Mouse (Mus musculus) left cerebral cortex, adult 6 months (tissue): Measurements from ENCODE around the gene Ssxb6. TPM values are rescaled to one million over a fixed set of nuclear protein-coding genes. Genes with fewer than 3 reads are reported as not detected.

ENCODE experiments used
- long read RNA-seq, 2 experiments: library from polyadenylated mRNA; unstranded; transcript quantifications; one replicate each; pipeline ENCODE4 v2.0.0; 2019 to 2020
- polyA plus RNA-seq: library from polyadenylated mRNA; unstranded; fragments of <200 nt; fragmentation: Nextera tagmentation; gene quantifications from 2 replicates; pipeline ENCODE4 v1.2.3, GENCODE M21; 2021

The Ssxb6 gene
- polyA plus RNA-seq, result not detected in 2 replicates
- long read RNA-seq, experiment 1, result 0 reads
- long read RNA-seq, experiment 2, result 0 reads

GRCm38 (mm10) chrX:8548155-8548554, at the start of gene Ssxb6:
Gene Ssxb6 (minus strand): TSS chrX:8548255.

DNA sequence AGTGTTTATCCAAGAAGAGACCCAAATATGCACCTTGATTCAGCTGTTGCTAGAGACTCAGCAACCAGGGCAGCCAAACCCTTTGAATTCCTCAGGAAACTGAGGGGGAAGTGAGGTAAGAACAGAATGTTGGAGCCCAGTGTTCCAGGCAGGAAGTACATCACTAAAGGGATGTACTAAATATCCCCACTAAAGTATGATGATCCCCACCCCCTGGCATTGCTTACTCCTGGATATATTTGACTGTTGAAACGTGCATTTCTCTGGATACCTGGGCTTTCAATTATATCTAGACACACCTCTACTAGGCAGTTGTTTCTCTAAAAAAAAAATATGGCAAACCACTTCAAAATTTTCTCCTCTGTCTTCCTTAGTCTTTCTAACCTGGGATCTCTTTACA, 43.7 kb upstream of the Ssxb6 start, which contains the start of gene Ssxb3:
Ssxb3 (minus strand) TSS at position 101 of the 400 bp plus-strand sequence.

DNA sequence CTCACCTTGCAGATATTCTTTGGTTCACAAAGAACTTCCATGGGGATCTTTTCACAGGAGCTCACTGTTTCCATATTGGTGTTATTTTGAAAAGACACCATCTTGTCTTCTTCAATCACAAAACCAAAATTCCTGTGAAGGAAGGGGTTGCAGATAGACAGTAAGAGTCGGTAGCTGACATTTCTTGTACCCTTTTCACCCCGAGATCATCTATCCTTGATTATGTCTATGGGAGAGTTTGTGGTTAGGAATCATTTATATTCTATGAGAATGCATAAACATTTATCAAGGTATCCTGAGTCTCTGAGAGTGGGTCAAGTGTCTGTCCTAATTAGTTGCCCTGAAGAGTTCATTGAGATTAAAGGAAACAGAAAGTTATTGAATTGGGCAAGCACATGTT, 23.2 kb downstream of the Ssxb6 start, which contains the start of gene Gm14459:
Gm14459 (minus strand) TSS at position 101 of the 400 bp plus-strand sequence.

Other genes with a start within 250 kb of the Ssxb6 start
- not detected in 2 replicates for gene Ssxb10, start 220.8 kb downstream of the Ssxb6 start, polyA plus RNA-seq
- gene Ssxb9, start 181.3 kb downstream of the Ssxb6 start, polyA plus RNA-seq, result not detected in 2 replicates
- gene Ssxb1, start 134.9 kb downstream of the Ssxb6 start, polyA plus RNA-seq, result not detected in 2 replicates
- gene Ssxb2, start 86.5 kb downstream of the Ssxb6 start, polyA plus RNA-seq, result not detected in 2 replicates
- not detected in 2 replicates for gene Gm14459, start 23.3 kb downstream of the Ssxb6 start, polyA plus RNA-seq
- gene Ssxb3, start 43.6 kb upstream of the Ssxb6 start, polyA plus RNA-seq, result not detected in 2 replicates
- not detected in 2 replicates for gene Ssxb8, start 142.6 kb upstream of the Ssxb6 start, polyA plus RNA-seq
- gene Ssx9, start 200.2 kb upstream of the Ssxb6 start, polyA plus RNA-seq, result not detected in 2 replicates